Mouse (Mus musculus): ENCODE results near the gene Mesp2. TPM values are rescaled to one million over a fixed set of nuclear protein-coding genes. Genes with fewer than 3 reads are reported as not detected.

Mesp2 gene
- polyA plus RNA-seq, 1 experiment from 2014 or later = 1.2 TPM

DNA sequence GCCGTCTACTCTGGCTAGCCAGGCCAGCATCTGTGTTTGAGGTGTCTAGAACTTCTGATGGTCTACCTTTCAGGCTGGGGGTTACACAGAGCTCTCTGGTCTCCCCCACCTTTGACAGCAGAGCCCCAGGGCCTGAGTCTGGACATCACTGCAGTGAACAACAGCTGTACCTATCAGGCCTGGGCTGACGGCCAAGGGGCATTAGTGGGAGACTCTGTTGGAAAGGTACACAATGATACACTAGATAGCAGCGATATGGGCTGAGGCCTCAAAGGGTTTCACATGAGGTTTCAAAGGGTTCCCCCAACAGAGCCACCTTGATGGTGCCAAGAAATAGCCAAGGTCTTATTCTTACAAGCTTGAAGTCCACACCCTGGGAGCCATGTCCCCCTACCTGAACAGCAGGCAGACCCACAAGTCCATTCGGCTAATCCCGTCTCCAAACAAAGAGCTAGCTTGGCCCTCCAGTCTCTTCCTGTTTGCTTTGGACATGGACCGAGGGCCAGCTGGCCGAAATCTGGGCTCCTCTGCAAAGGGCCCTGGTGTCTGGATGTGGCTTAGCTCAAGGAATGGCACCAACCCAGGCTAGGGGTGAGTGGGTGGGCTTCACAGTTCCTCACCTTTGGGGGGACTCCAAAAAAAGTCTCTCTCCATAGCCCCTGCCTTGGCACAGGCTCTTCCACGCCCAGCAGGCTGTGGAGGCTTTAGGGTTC is 33.7 kb downstream of the Mesp2 start:
- Histone ChIP-seq H3K27me3 (ENCODE audit: control insufficient read depth, insufficient read depth, low read length) (no peaks in the 10 kb centered on the region), H3K4me1 (ENCODE audit: control insufficient read depth, insufficient read depth, low read length) (0 out of 2 replicates have a peak, but pooled peaks cover 12% of the 10 kb centered on the region), H3K36me3 (ENCODE audit: control insufficient read depth, insufficient read depth, low read length) (no peaks in the 10 kb centered on the region), H3K9me3 (ENCODE audit: control insufficient read depth, low read depth, low read length) (no peaks in the 10 kb centered on the region), H3K27ac (ENCODE audit: low read length) (peak overlapping the region; percentile 21; the same call in 1 of the 2 replicates), H3K4me3 (ENCODE audit: low read depth, low read length) (no peak overlapping the region), H3K4me2 (replicated peaks; ENCODE audit: low read depth, low read length) (no peak overlapping the region), H3K9ac (replicated peaks; ENCODE audit: low read depth, low read length) (no peak overlapping the region)
- peak; percentile 35; the same call in 1 of the 2 replicates for ATAC-seq (ENCODE audit: insufficient number of reproducible peaks, insufficient read depth, low FRiP score, low read depth)
- WGBS = 64% methylated on average over 8 of the region's 8 CpGs

DNA sequence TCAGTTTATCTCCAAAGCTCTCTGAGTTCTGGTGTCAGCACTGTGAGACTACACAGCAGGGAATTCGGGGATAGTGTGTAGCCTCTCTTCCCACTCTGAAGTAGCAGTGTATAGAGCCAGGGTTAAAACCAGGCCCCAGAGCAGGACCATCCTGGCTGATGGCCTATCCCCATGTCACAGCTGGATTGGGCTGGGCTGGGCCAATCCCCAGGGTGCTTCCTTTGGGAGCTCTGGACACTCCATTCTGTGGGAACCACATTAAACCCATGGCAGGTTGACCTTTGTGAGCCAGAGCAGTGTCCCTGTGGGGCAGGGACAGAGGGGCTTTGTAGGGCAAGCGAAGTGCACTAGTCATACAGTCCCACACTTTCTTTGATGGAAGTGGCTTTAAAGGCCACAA is 35.8 kb downstream of the Mesp2 start:
- 0 out of 2 replicates have a peak, but pooled peaks cover 13% of the 10 kb centered on the region for H3K4me1 ChIP-seq (ENCODE audit: control insufficient read depth, insufficient read depth, low read length)
- no peaks in the 10 kb centered on the region for H3K9me3 ChIP-seq (ENCODE audit: control insufficient read depth, low read depth, low read length)
- 77% methylated on average over 2 of the region's 2 CpGs for WGBS
- no peak overlapping the region for H3K9ac ChIP-seq (replicated peaks; ENCODE audit: low read depth, low read length)
- H3K27ac ChIP-seq (ENCODE audit: low read length) = no peak overlapping the region
- H3K27me3 ChIP-seq (ENCODE audit: control insufficient read depth, insufficient read depth, low read length) = no peaks in the 10 kb centered on the region
- H3K4me3 ChIP-seq (ENCODE audit: low read depth, low read length) = no peak overlapping the region
- no peak for ATAC-seq (ENCODE audit: insufficient number of reproducible peaks, insufficient read depth, low FRiP score, low read depth)
- H3K4me2 ChIP-seq (replicated peaks; ENCODE audit: low read depth, low read length) = no peak overlapping the region
- H3K36me3 ChIP-seq (ENCODE audit: control insufficient read depth, insufficient read depth, low read length) = no peaks in the 10 kb centered on the region

DNA sequence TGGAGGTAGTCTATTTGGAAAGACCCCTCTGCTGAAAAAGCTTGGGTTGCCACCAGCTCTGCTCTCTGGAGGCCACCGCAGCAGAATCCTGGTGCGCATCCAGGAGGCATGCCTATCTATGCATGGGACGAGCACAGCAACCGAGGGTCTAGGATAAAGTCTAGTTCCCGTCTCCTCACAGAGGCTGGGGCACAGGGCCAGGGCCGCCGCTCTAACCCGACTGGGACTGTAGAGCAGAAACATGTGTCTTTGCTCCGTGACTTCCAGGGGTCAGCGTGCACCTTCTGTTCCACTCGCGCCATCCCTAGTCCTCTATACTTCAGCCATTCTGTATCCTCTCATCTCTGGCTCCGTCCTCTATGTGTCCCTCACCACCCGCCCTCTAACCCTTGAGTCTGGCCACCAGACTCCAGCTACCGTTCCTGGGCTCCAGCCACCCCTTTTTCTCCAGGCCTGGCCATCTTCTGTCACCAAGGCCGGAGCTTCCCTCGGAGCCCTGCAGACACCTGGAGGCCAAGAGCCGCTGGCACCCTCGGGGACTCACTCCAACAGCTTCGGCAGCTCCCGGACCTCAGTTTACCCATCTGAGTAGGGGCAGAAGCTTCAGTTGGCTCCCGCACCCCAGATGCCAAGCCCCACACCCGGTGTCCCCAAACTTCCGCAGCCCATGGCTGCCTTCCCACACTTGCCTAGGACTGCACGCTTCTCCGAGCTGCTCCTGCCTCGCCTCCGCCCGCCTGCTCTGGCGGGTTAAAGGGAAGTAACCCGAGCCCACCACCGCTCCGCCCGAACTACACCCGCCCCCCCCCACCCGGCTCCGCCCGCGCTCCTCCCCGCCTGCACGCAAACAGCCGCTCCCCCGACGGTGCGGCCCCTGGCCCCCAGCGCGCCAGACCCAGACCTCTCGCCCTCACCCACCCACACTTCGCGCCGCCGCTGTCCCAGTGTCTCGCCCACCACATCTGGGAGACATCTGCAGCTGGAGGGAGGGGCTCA is 37.2 kb downstream of the Mesp2 start:
- Histone ChIP-seq H3K27me3 (ENCODE audit: control insufficient read depth, insufficient read depth, low read length) (no peaks in the 10 kb centered on the region), H3K27ac (ENCODE audit: low read length) (peak overlapping the region; percentile 7; the same call in 1 of the 2 replicates), H3K9ac (replicated peaks; ENCODE audit: low read depth, low read length) (peak overlapping the region; percentile 40; the same call in 1 of the 2 replicates), H3K36me3 (ENCODE audit: control insufficient read depth, insufficient read depth, low read length) (no peaks in the 10 kb centered on the region), H3K4me1 (ENCODE audit: control insufficient read depth, insufficient read depth, low read length) (0 out of 2 replicates have a peak, but pooled peaks cover 13% of the 10 kb centered on the region), H3K9me3 (ENCODE audit: control insufficient read depth, low read depth, low read length) (no peaks in the 10 kb centered on the region), H3K4me2 (replicated peaks; ENCODE audit: low read depth, low read length) (peak overlapping the region; percentile 76), H3K4me3 (ENCODE audit: low read depth, low read length) (peak overlapping the region; percentile 40)
- WGBS = 9% methylated on average over 52 of the region's 53 CpGs
- ATAC-seq (ENCODE audit: insufficient number of reproducible peaks, insufficient read depth, low FRiP score, low read depth) = peak; percentile 73

DNA sequence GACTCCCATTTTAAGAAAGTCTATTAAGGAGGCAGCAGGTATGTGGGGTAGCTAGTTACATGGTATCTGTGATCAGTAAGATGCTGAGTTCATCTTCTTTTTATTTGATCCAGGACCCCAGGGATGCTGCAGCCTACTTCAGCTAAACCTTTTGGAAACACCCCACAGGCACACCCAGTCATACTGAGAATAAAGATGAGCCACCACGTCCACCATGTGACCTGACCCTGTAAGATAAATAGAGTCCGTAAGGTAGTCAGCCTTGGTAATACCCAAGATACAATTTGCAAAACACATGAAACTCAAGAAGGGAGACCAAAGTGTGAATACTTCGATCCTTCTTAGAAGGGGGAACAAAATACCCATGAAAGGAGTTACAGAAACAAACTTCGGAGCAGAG is 45.8 kb downstream of the Mesp2 start:
- H3K4me1 ChIP-seq (ENCODE audit: control insufficient read depth, insufficient read depth, low read length) = peaks cover 10% of the 10 kb centered on the region; the same call in 1 of the 2 replicates
- H3K9me3 ChIP-seq (ENCODE audit: control insufficient read depth, low read depth, low read length) = no peaks in the 10 kb centered on the region
- no peak overlapping the region for H3K4me2 ChIP-seq (replicated peaks; ENCODE audit: low read depth, low read length)
- 71% methylated on average over 4 of the region's 4 CpGs for WGBS
- no peak overlapping the region for H3K4me3 ChIP-seq (ENCODE audit: low read depth, low read length)
- no peaks in the 10 kb centered on the region for H3K27me3 ChIP-seq (ENCODE audit: control insufficient read depth, insufficient read depth, low read length)
- no peaks in the 10 kb centered on the region for H3K36me3 ChIP-seq (ENCODE audit: control insufficient read depth, insufficient read depth, low read length)
- no peak overlapping the region for H3K27ac ChIP-seq (ENCODE audit: low read length)
- H3K9ac ChIP-seq (replicated peaks; ENCODE audit: low read depth, low read length) = no peak overlapping the region
- ATAC-seq (ENCODE audit: insufficient number of reproducible peaks, insufficient read depth, low FRiP score, low read depth) = no peak

DNA sequence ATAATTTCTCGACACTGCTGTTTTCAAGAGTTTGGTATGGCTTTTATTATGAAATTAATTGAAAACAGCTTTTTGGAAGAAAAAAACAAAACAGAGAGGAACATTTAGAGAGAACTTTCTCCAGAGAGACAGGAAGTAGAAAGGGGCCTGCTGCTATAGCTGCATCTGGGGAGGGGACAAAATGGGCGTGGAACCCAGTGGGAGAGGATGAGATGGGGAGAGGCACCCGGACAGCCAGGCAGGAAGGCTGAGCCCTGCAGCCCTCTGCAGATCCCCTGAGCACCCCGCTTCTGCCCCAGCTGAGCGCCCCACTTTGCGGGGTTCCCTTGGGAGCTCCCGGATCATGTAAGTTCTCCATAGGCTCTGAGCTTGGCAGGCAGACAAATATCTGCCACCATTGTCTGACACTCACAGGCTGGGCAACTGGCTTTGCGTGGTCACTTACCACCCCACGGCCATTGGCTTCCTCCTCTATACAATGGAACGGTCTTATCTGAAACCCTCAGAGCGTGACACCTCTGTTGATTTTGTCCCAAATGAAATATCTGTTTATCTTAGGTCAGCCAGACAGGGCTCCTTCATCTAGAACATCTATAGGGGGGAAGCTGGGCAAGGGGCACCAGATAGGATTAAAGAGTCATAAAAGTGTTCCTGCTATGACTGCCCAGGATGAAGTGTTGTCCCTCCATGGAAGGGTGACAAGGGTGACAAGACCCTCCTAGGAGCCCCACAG is 47.8 kb downstream of the Mesp2 start:
- no peak overlapping the region for H3K4me3 ChIP-seq (ENCODE audit: low read depth, low read length)
- H3K9ac ChIP-seq (replicated peaks; ENCODE audit: low read depth, low read length) = no peak overlapping the region
- ATAC-seq (ENCODE audit: insufficient number of reproducible peaks, insufficient read depth, low FRiP score, low read depth) = no peak
- H3K36me3 ChIP-seq (ENCODE audit: control insufficient read depth, insufficient read depth, low read length) = no peaks in the 10 kb centered on the region
- H3K9me3 ChIP-seq (ENCODE audit: control insufficient read depth, low read depth, low read length) = no peaks in the 10 kb centered on the region
- H3K27ac ChIP-seq (ENCODE audit: low read length) = no peak overlapping the region
- H3K27me3 ChIP-seq (ENCODE audit: control insufficient read depth, insufficient read depth, low read length) = no peaks in the 10 kb centered on the region
- peaks cover 10% of the 10 kb centered on the region; the same call in 1 of the 2 replicates for H3K4me1 ChIP-seq (ENCODE audit: control insufficient read depth, insufficient read depth, low read length)
- WGBS = 47% methylated on average over 11 of the region's 11 CpGs
- 0 out of 2 replicates have a peak overlapping the region, but pooled peaks have one; percentile 5 for H3K4me2 ChIP-seq (replicated peaks; ENCODE audit: low read depth, low read length)

DNA sequence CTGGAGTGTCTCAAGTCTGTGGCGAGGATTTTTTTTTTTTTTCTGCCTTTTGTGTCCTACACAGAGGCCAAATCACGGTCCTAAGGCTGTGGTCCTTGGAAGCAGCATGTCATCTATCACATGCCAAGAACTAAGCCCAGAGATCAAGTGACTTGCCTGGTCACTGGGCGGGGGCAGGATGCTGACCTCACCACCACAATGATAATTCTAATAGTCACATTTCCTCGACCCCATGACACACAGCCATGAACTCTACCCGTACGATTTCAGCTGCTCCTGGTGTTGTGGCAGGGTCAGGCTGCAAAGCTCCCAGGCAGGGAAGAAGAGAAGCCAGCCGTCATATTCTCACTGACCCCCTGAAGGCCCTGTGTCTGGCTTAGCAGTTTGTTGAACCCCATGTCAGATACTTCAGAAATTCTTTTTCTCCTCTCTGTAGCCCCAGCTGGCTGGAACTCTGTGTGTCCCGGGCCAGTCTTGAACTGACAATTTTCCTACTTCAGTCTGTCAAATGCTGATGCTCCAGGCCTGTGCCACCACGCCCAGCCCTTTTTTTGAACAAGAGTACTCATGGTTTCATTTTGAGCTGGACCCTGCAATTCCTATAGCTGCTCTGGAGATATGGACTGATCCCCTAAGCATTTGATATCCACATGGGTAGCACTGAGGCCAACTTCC is 48.6 kb downstream of the Mesp2 start:
- no peak for ATAC-seq (ENCODE audit: insufficient number of reproducible peaks, insufficient read depth, low FRiP score, low read depth)
- H3K4me3 ChIP-seq (ENCODE audit: low read depth, low read length) = no peak overlapping the region
- H3K9ac ChIP-seq (replicated peaks; ENCODE audit: low read depth, low read length) = no peak overlapping the region
- H3K9me3 ChIP-seq (ENCODE audit: control insufficient read depth, low read depth, low read length) = no peaks in the 10 kb centered on the region
- H3K27ac ChIP-seq (ENCODE audit: low read length) = no peak overlapping the region
- no peaks in the 10 kb centered on the region for H3K36me3 ChIP-seq (ENCODE audit: control insufficient read depth, insufficient read depth, low read length)
- 54% methylated on average over 9 of the region's 9 CpGs for WGBS
- H3K4me1 ChIP-seq (ENCODE audit: control insufficient read depth, insufficient read depth, low read length) = peaks cover 10% of the 10 kb centered on the region; the same call in 1 of the 2 replicates
- no peaks in the 10 kb centered on the region for H3K27me3 ChIP-seq (ENCODE audit: control insufficient read depth, insufficient read depth, low read length)
- H3K4me2 ChIP-seq (replicated peaks; ENCODE audit: low read depth, low read length) = no peak overlapping the region

DNA sequence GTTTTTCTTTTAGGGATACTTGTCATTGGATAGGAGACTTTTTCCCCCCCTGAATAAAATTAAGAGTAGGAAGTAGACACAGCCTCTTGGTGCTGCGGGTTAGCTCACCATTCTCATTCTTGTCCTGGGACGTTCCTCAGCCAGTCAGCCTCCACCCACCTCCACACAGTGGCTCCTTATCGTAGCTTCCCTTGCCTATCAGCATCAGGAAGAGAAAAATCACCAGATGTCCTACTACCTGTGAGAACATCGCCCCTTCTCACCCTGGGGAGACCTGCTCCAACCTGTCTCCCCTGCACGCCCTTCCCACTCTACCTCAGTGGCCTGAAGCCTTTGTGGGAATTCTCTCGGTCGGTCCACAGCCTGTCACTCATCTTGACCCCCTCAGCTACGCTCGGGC is 50.3 kb downstream of the Mesp2 start, which contains the start of gene Anpep:
Anpep (minus strand) TSS at position 249 of the 400 bp plus-strand sequence.
- no peak within 1 kb of the TSS for H3K4me3 ChIP-seq (ENCODE audit: low read depth, low read length)
- H3K27me3 ChIP-seq (ENCODE audit: control insufficient read depth, insufficient read depth, low read length) = no peaks in the 10 kb centered on the region
- WGBS = 67% methylated on average over 9 of the region's 9 CpGs
- no peak for ATAC-seq (ENCODE audit: insufficient number of reproducible peaks, insufficient read depth, low FRiP score, low read depth)
- no peak within 1 kb of the TSS for H3K27ac ChIP-seq (ENCODE audit: low read length)
- no peak within 1 kb of the TSS for H3K9ac ChIP-seq (replicated peaks; ENCODE audit: low read depth, low read length)
- no peak within 1 kb of the TSS for H3K4me2 ChIP-seq (replicated peaks; ENCODE audit: low read depth, low read length)
- no peaks in the 10 kb centered on the region for H3K9me3 ChIP-seq (ENCODE audit: control insufficient read depth, low read depth, low read length)
- H3K36me3 ChIP-seq (ENCODE audit: control insufficient read depth, insufficient read depth, low read length) = no peaks in the 10 kb centered on the region
- peaks cover 10% of the 10 kb centered on the region; the same call in 1 of the 2 replicates for H3K4me1 ChIP-seq (ENCODE audit: control insufficient read depth, insufficient read depth, low read length)

All from stomach, embryonic 14.5 days (tissue).